Mouse (Mus musculus) Patski (cell line): ENCODE results near the gene Abca5. TPM values are rescaled to one million over a fixed set of nuclear protein-coding genes. Genes with fewer than 3 reads are reported as not detected.

ENCODE experiments used
- ATAC-seq: fragments of 100-300 bp; one replicate; pipeline ENCODE4 v1.8.0; 2021
- CTCF ChIA-PET: fragments of 350-600 bp; sonication (Branson Sonifier 250); formaldehyde crosslinking; loops from one replicate; lab custom pipeline; 2022; ENCODE audit warnings: inconsistent platforms; lab: Charles Lee
- POLR2A ChIA-PET: fragments of 350-600 bp; sonication (Branson Sonifier 250); formaldehyde crosslinking; loops from one replicate; lab custom pipeline; 2022; ENCODE audit warnings: antibody characterized with exemption, inconsistent platforms; lab: Charles Lee
- DNase-seq: peaks from one replicate; pipeline ENCODE4 v3.0.0-alpha.2; 2011; ENCODE audit warnings: low read depth, low spot score
- H3K27me3 ChIP-seq: fragments of 371-371 bp; one replicate; pipeline ENCODE4 v1.5.1; 2021
- CTCF ChIP-seq: fragments of 100-300 bp; IDR thresholded peaks from one replicate; pipeline ENCODE4 v1.5.1; 2021
- in situ Hi-C: fragments of 300-500 bp; cut with MboI; formaldehyde crosslinking; loops from 3 replicates; pipeline ENCODE4 v1.11.1; 2018; ENCODE audit warnings: low pct_unique_long_range_greater_than_20kb, mixed read lengths
- polyA plus RNA-seq: library from polyadenylated mRNA; unstranded; gene quantifications from one replicate; pipeline ENCODE4 v1.2.3, GENCODE M21; 2021

Gene Abca5
- polyA plus RNA-seq, 1 experiment from 2014 or later, result 4.8 TPM

DNA sequence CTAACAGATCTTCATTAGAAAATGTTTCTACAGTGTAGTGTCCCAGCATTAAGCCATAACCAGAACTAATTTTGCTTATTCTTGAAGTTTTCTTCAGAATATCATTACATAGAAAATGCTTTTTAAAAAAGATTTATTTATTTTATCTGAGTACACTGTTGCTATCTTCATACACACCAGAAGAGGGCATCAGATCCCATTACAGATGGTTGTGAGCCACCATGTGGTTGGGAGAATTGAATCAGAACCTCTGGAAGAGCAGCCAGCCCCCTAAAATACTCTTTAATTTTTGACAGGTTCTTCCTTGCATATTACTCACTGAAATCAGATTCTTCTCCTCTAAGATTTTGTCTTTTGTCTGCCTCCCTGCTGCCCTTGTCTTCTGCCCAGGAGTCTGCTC lies 104.5 kb downstream of the Abca5 start:
- POLR2A ChIA-PET, result no interaction called here
- CTCF ChIA-PET, result no interaction called here
- DNase-seq (no peak), ATAC-seq (no peak)
- peak; percentile 25 for TF ChIP-seq CTCF
- H3K27me3 ChIP-seq, result peaks cover 6% of the 10 kb centered on the region
- in situ Hi-C loops, result no loop called here

Other genes with a start within 250 kb of the Abca5 start
- gene Abca8a, start 241.7 kb downstream of the Abca5 start, polyA plus RNA-seq, result 0.23 TPM
- 0.92 TPM for gene Abca9, start 169.5 kb downstream of the Abca5 start, polyA plus RNA-seq
- gene Abca6, start 85.9 kb downstream of the Abca5 start, polyA plus RNA-seq, result not detected
- 14.3 TPM for gene Map2k6, start 61.4 kb upstream of the Abca5 start, polyA plus RNA-seq